Mouse (Mus musculus) heart, postnatal 10 days (tissue): ENCODE measurements around the gene Tpd52l2. TPM values are rescaled to one million over a fixed set of nuclear protein-coding genes. Genes with fewer than 3 reads are reported as not detected.
A peak's percentile ranks its signal among the peaks of the same experiment; 100 is the strongest.

Source experiments
- DNase-seq, 2 experiments: peaks; one replicate each; pipeline ENCODE4 v3.0.0; 2021
- intact Hi-C: fragments of 180-260 bp; cut with DNase I; formaldehyde crosslinking; loops from one replicate; pipeline ENCODE4 v1.15.1; 2025
- total RNA-seq, 2 experiments: library from RNA; stranded (reverse); gene quantifications; 2 replicates each; pipeline ENCODE4 v1.2.3; 2021

Gene Tpd52l2
- total RNA-seq, 2 experiments from 2014 or later, result 69.9 to 74.9 TPM

DNA sequence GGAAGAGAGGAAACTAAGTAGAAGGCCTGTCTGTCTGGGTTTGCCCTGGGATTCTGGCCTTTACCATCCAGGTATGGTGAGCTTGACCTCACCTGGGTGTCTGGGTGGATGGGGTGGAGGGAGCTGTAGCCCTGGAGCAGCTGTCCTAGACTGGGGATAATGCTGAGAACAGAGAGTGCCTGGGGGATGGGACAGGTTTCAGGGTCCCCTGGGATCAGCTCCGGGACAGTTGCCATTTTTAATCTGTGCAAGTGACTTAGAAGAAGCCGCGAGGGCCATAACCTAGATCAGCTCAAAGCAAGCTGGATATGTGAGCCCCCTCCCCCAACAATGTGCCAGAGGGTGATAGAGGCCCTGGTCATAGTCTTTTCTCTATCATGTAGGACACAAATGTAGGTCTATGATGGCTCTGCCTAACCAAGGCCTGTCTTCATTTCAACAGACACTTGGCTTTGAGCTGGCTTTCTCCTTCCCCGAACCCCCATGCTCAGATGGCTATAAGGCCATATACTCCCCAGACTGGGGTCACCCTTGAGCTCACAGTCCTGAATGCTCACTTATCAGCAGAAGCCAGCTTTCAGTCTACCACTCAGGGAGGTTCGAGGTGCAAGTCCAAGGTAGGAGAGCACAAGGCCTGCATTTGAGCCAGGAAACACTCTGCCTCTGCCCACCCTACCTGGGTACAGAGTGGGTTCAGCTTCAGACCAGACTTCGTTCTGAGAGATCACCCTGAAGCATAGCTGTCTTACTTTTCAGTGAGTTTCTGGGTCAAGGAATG, 12.3 kb upstream of the Tpd52l2 start:
- intact Hi-C loops, result no loop called here
- peak in 1 of 2 experiments; percentile 41 for DNase-seq

GRCm38 (mm10) chr2:181485741-181486140, 11.2 kb upstream of the Tpd52l2 start:
- intact Hi-C loops, result no loop called here
- DNase-seq, result no peak

DNA sequence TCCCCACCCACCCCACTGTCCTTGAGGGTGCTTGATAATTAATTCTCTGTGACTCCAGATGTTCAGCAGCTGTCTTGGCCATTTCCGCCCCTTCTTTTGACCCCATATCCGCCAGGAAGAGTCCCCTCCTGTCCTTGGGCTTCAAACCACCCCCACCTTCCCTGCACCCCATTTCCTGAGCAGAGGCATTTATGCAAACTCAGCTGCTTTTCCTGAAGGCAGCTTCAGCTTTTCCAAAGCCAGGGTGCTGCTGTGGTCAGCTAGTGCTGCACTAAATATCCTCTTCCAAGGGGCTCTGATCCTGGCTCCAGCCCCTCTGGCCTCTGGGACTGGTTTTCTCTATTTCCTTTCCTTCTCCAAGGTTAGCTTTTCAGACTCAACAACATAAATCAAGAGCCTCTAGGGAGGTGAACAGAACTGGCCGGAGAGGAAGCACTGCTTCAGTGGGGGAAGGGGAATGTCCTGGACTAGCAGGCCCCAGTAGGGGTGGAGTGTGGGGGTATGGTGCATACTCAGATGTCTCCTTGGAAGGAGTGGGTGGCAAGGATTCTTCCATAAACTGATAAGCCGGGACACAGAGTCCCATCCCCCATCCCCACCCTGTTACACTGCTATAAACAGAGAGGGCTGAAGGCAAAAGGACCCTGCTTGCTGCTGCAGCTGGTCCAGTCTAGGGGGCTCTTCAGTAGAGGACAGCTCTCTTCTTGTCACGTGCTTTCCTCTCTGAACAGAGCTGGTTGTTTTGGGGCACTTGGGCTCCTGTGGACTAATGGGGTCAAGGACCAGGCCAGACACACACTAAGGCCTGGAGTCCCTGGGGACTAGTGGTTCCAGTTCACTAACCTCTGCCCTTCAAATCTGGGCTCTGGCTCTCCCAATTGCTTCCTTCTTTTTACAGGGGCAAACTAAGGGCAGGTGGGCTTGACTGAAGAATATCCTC, 9.3 kb upstream of the Tpd52l2 start:
- intact Hi-C loops, result no loop called here
- DNase-seq, result peak; percentile 69 to 73

GRCm38 (mm10) chr2:181491432-181492205, 5.3 kb upstream of the Tpd52l2 start:
- intact Hi-C loops, result no loop called here
- peak in 1 of 2 experiments; percentile 32 for DNase-seq

- DNase-seq, result no peak
- intact Hi-C loops, result no loop called here
Measured at GRCm38 (mm10) chr2:181492206-181492605, 4.7 kb upstream of the Tpd52l2 start.

GRCm38 (mm10) chr2:181493156-181493927, 3.6 kb upstream of the Tpd52l2 start, which contains the start of gene Abhd16b:
Abhd16b (plus strand) TSS chr2:181493206.
- intact Hi-C loops, result no loop called here
- DNase-seq, result no peak

GRCm38 (mm10) chr2:181494266-181494945, 2.5 kb upstream of the Tpd52l2 start:
- intact Hi-C loops, result no loop called here
- no peak for DNase-seq

GRCm38 (mm10) chr2:181495845-181496244, 1.1 kb upstream of the Tpd52l2 start:
- intact Hi-C loops, result loop anchor here (2.0 to 5.0 kb wide), 3 partner anchors 37 to 309 kb away; partner anchors contain the start of genes Ppdpf and Zbtb46
- peak in 1 of 2 experiments; percentile 15 for DNase-seq

DNA sequence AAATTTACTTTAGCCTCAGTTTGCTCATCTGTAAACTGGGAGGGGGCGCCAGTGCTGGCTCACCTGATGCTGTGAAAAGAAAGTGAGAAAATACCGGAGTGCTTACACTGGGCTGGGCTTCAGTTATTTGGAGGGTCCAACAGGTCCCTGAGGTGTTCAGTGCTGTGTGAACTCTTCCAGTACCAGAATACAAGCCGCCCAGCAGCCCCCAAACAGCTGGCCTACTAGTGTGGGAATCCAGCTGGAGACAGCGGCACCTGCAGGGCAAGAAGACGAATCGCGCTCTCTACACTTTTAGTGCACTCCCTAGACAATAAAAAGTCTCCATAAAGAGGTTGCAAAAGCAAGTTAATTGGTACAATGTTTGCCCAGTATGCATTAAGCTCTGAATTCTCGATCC, 661 bp upstream of the Tpd52l2 start:
- DNase-seq, result peak; percentile 76 to 85
- intact Hi-C loops, result loop anchor here (2.0 to 5.0 kb wide), 3 partner anchors 37 to 309 kb away; partner anchors contain the start of genes Ppdpf and Zbtb46

- DNase-seq, result peak; percentile 73 to 75
- intact Hi-C loops, result loop anchor here (1.0 to 5.0 kb wide), 4 partner anchors 39 to 310 kb away; partner anchors contain the start of genes Ppdpf and Zbtb46
Measured at GRCm38 (mm10) chr2:181497548-181497875, 570 bp downstream of the Tpd52l2 start.

- intact Hi-C loops, result loop anchor here (5.0 kb wide), 1 partner anchor 311 kb away; the partner anchor contains the start of gene Ppdpf
- no peak for DNase-seq
Measured at GRCm38 (mm10) chr2:181498644-181499043, 1.7 kb downstream of the Tpd52l2 start.

GRCm38 (mm10) chr2:181509191-181509590, 12.2 kb downstream of the Tpd52l2 start:
- no peak for DNase-seq
- intact Hi-C loops, result no loop called here

DNA sequence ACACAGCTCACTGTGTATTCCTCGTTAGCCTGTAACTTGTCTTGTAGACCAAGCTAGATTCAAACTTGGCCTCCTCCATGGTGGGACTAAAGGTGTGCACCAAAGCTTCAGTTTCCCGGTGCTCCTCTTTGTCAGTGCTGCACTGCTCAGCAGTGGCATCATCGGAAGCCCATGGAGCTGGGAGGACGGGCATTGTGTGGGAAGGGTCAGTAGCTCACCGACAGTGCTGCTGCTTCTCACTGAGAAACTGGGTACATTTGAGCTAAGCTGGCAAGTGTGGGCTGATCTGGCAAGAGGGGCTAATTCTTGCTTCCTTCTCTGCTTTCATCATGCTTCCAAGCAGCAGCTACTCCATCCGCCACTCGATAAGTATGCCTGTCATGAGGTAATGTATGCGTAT, 14.3 kb downstream of the Tpd52l2 start:
- intact Hi-C loops, result no loop called here
- DNase-seq, result no peak

DNA sequence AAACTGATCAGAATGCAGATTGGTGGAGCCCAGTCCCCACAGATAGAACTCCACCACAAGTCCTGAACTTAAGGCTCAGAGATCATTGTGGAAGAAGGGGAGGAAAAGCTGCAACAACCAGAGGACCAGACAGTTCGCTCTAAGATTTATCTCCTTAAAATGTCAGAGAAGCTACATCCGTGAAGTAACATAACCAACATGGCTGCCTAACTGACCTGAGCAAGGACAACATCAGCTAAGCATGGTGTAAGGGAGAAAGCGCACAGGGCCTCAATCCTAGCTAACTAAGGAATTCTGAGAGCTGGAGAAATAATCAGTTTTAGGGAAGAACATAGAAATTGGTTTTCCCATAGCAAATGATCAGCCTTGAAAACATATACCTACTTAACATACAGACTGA, 22.3 kb downstream of the Tpd52l2 start:
- peak in 1 of 2 experiments; percentile 16 for DNase-seq
- intact Hi-C loops, result no loop called here

DNA sequence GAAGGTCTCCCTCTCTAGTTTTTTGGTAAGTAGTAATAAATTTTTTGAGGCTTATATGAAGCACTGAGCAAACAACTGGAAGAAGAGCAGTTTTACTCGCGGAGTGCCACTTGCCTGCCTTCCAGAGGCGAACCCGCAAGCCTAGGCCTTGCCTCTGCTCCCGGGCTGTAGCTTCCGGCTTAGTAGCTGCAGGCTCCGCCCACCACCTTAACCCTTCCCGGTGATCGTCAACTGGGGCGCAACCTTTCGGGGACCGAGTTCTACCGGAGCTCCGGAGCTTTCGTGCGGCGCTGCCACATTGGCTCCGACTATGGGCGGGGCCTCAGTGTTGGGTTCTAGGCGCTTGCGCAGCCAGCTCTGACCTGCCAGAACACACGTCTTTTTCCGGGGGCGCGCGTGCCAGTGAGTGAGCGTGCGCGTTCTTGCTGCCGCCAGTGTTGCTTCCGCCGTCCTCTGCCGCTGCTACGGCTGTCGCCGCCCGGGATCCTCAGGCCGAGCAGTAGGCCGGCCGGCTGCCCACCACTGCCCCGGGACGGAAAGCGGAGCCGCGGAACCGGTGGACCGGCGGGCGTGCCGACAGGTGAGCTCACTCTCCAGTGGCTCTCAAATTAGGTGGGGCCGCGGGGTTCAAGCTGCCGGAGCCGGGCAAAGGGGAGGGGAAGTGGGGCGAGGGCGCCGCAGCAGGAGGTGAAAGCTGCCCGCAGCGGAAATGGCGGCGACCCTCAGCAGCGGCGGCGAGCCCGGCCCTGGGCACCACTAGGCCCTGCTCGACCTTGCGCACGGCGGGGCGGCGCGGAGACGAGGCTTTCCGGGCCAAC, 23.4 kb downstream of the Tpd52l2 start, which contains the start of gene Dnajc5:
Gene Dnajc5, plus strand, starts transcription at position 368 of the 818 bp plus-strand sequence.
- intact Hi-C loops, result loop anchor here (2.0 kb wide), 3 partner anchors 50 to 62 kb away; partner anchors contain the start of gene Zbtb46
- peak; percentile 98 to 99 for DNase-seq

DNA sequence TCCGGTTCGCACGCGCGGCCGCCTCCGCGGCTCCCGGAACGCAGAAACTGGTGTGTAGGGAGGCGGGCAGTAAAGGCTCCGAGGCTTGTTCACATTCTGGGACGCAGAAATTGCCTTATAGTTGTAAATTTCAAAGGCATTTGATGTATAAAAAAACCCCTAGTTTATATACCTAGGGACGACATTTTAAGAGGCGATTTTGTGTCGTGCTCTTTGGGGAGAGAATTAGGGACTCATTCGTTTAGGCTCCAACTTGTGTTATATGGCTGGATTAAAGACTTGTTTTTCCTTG, 23.9 kb downstream of the Tpd52l2 start:
- intact Hi-C loops, result loop anchor here (2.0 kb wide), 3 partner anchors 50 to 62 kb away; partner anchors contain the start of gene Zbtb46
- DNase-seq, result no peak

DNA sequence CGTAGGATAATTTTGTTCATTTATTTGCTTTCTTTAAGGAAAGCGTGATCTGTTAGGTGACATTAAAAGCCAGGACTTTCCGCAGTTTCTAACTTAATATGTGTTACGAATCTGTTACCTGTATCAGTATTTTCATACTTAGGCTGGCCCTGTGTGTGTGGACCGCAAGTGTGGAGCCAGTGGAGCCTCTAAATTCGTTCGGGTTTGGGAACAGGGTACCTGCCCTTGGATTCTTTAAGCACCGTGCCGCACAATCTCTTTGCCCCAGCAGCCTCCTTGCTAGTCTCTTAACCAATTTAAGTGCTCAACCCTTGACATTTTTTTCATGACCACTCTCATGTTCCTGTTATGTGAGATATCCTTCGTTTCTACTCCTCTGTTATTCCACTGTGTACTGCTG, 24.5 kb downstream of the Tpd52l2 start:
- intact Hi-C loops, result loop anchor here (2.0 kb wide), 3 partner anchors 49 to 63 kb away; partner anchors contain the start of gene Zbtb46
- DNase-seq, result no peak

- intact Hi-C loops, result no loop called here
- peak; percentile 17 to 47 for DNase-seq
Measured at GRCm38 (mm10) chr2:181522811-181523210, 25.9 kb downstream of the Tpd52l2 start.
